Mouse (Mus musculus): ENCODE data around the gene Dtx3l. TPM values are rescaled to one million over a fixed set of nuclear protein-coding genes. Genes with fewer than 3 reads are reported as not detected.

The Dtx3l gene
- polyA plus RNA-seq, 1 experiment from 2014 or later: 4.0 TPM

GRCm38 (mm10) chr16:35939690-35940089 is 739 bp upstream of the Dtx3l start:
- H3K9ac ChIP-seq (ENCODE audit: low read depth, low read length): peak overlapping the region; percentile 83; the same call in 1 of the 2 replicates
- ATAC-seq (replicated peaks; ENCODE audit: insufficient number of reproducible peaks, low FRiP score, low TSS enrichment): peak; percentile 63
- no peaks in the 10 kb centered on the region for H3K27me3 ChIP-seq (ENCODE audit: control insufficient read depth, insufficient read depth, low read length)
- H3K36me3 ChIP-seq (ENCODE audit: control insufficient read depth, insufficient read depth, low read length): no peaks in the 10 kb centered on the region
- H3K4me3 ChIP-seq (ENCODE audit: low read depth, low read length): peak overlapping the region; percentile 75
- H3K4me1 ChIP-seq (ENCODE audit: control insufficient read depth, insufficient read depth, low read length): no peaks in the 10 kb centered on the region
- peak overlapping the region; percentile 87 for H3K4me2 ChIP-seq
- no peak overlapping the region for H3K27ac ChIP-seq (ENCODE audit: low read depth, low read length)
- H3K9me3 ChIP-seq (replicated peaks; ENCODE audit: control insufficient read depth, low read length): no peaks in the 10 kb centered on the region
- WGBS (ENCODE audit: insufficient replicate concordance): 12% methylated on average over 9 of the region's 9 CpGs

- WGBS (ENCODE audit: insufficient replicate concordance): 4% methylated on average over 6 of the region's 6 CpGs
- ATAC-seq (replicated peaks; ENCODE audit: insufficient number of reproducible peaks, low FRiP score, low TSS enrichment): peak; percentile 53; the same call in 1 of the 2 replicates
- Histone ChIP-seq H3K4me1 (ENCODE audit: control insufficient read depth, insufficient read depth, low read length) (no peaks in the 10 kb centered on the region), H3K4me3 (ENCODE audit: low read depth, low read length) (peak overlapping the region; percentile 75), H3K9ac (ENCODE audit: low read depth, low read length) (peak overlapping the region; percentile 83), H3K36me3 (ENCODE audit: control insufficient read depth, insufficient read depth, low read length) (no peaks in the 10 kb centered on the region), H3K9me3 (replicated peaks; ENCODE audit: control insufficient read depth, low read length) (no peaks in the 10 kb centered on the region), H3K4me2 (peak overlapping the region; percentile 87), H3K27me3 (ENCODE audit: control insufficient read depth, insufficient read depth, low read length) (no peaks in the 10 kb centered on the region), H3K27ac (ENCODE audit: low read depth, low read length) (no peak overlapping the region)
Observed at GRCm38 (mm10) chr16:35939261-35939660, 310 bp upstream of the Dtx3l start.

- Histone ChIP-seq H3K4me2 (no peak overlapping the region), H3K27ac (ENCODE audit: low read depth, low read length) (no peak overlapping the region), H3K36me3 (ENCODE audit: control insufficient read depth, insufficient read depth, low read length) (no peaks in the 10 kb centered on the region), H3K4me1 (ENCODE audit: control insufficient read depth, insufficient read depth, low read length) (no peaks in the 10 kb centered on the region), H3K9me3 (replicated peaks; ENCODE audit: control insufficient read depth, low read length) (no peaks in the 10 kb centered on the region), H3K4me3 (ENCODE audit: low read depth, low read length) (no peak overlapping the region), H3K27me3 (ENCODE audit: control insufficient read depth, insufficient read depth, low read length) (no peaks in the 10 kb centered on the region), H3K9ac (ENCODE audit: low read depth, low read length) (no peak overlapping the region)
- 66% methylated on average over 10 of the region's 10 CpGs for WGBS (ENCODE audit: insufficient replicate concordance)
- no peak for ATAC-seq (replicated peaks; ENCODE audit: insufficient number of reproducible peaks, low FRiP score, low TSS enrichment)
Observed at GRCm38 (mm10) chr16:35933181-35933580, 5.8 kb downstream of the Dtx3l start.

- ATAC-seq (replicated peaks; ENCODE audit: insufficient number of reproducible peaks, low FRiP score, low TSS enrichment): no peak
- Histone ChIP-seq H3K4me1 (ENCODE audit: control insufficient read depth, insufficient read depth, low read length) (no peaks in the 10 kb centered on the region), H3K9me3 (replicated peaks; ENCODE audit: control insufficient read depth, low read length) (no peaks in the 10 kb centered on the region), H3K9ac (ENCODE audit: low read depth, low read length) (no peak overlapping the region), H3K36me3 (ENCODE audit: control insufficient read depth, insufficient read depth, low read length) (no peaks in the 10 kb centered on the region), H3K27ac (ENCODE audit: low read depth, low read length) (no peak overlapping the region), H3K4me3 (ENCODE audit: low read depth, low read length) (no peak overlapping the region), H3K4me2 (no peak overlapping the region), H3K27me3 (ENCODE audit: control insufficient read depth, insufficient read depth, low read length) (no peaks in the 10 kb centered on the region)
- WGBS (ENCODE audit: insufficient replicate concordance): 75% methylated on average over 19 of the region's 19 CpGs
Observed at GRCm38 (mm10) chr16:35932179-35933055, 6.5 kb downstream of the Dtx3l start.

GRCm38 (mm10) chr16:35924341-35924740 is 14.6 kb downstream of the Dtx3l start:
- Histone ChIP-seq H3K4me2 (no peak overlapping the region), H3K36me3 (ENCODE audit: control insufficient read depth, insufficient read depth, low read length) (no peaks in the 10 kb centered on the region), H3K4me3 (ENCODE audit: low read depth, low read length) (no peak overlapping the region), H3K9ac (ENCODE audit: low read depth, low read length) (no peak overlapping the region), H3K27me3 (ENCODE audit: control insufficient read depth, insufficient read depth, low read length) (no peaks in the 10 kb centered on the region), H3K9me3 (replicated peaks; ENCODE audit: control insufficient read depth, low read length) (no peaks in the 10 kb centered on the region), H3K27ac (ENCODE audit: low read depth, low read length) (no peak overlapping the region), H3K4me1 (ENCODE audit: control insufficient read depth, insufficient read depth, low read length) (no peaks in the 10 kb centered on the region)
- ATAC-seq (replicated peaks; ENCODE audit: insufficient number of reproducible peaks, low FRiP score, low TSS enrichment): no peak
- 82% methylated on average over 5 of the region's 5 CpGs for WGBS (ENCODE audit: insufficient replicate concordance)

GRCm38 (mm10) chr16:35923546-35924198 is 15.3 kb downstream of the Dtx3l start:
- Histone ChIP-seq H3K4me3 (ENCODE audit: low read depth, low read length) (no peak overlapping the region), H3K4me1 (ENCODE audit: control insufficient read depth, insufficient read depth, low read length) (no peaks in the 10 kb centered on the region), H3K9ac (ENCODE audit: low read depth, low read length) (no peak overlapping the region), H3K36me3 (ENCODE audit: control insufficient read depth, insufficient read depth, low read length) (no peaks in the 10 kb centered on the region), H3K9me3 (replicated peaks; ENCODE audit: control insufficient read depth, low read length) (no peaks in the 10 kb centered on the region), H3K27ac (ENCODE audit: low read depth, low read length) (no peak overlapping the region), H3K27me3 (ENCODE audit: control insufficient read depth, insufficient read depth, low read length) (no peaks in the 10 kb centered on the region), H3K4me2 (no peak overlapping the region)
- WGBS (ENCODE audit: insufficient replicate concordance): 72% methylated on average over 7 of the region's 7 CpGs
- no peak for ATAC-seq (replicated peaks; ENCODE audit: insufficient number of reproducible peaks, low FRiP score, low TSS enrichment)

- no peak overlapping the region for H3K27ac ChIP-seq (ENCODE audit: low read depth, low read length)
Observed at GRCm38 (mm10) chr16:35922301-35922895, 16.6 kb downstream of the Dtx3l start.

GRCm38 (mm10) chr16:35921676-35922235 is 17.2 kb downstream of the Dtx3l start:
- Histone ChIP-seq H3K27ac (ENCODE audit: low read depth, low read length) (no peak overlapping the region), H3K4me3 (ENCODE audit: low read depth, low read length) (no peak overlapping the region), H3K36me3 (ENCODE audit: control insufficient read depth, insufficient read depth, low read length) (no peaks in the 10 kb centered on the region), H3K9ac (ENCODE audit: low read depth, low read length) (no peak overlapping the region), H3K9me3 (replicated peaks; ENCODE audit: control insufficient read depth, low read length) (no peaks in the 10 kb centered on the region), H3K27me3 (ENCODE audit: control insufficient read depth, insufficient read depth, low read length) (no peaks in the 10 kb centered on the region), H3K4me1 (ENCODE audit: control insufficient read depth, insufficient read depth, low read length) (no peaks in the 10 kb centered on the region), H3K4me2 (no peak overlapping the region)
- WGBS (ENCODE audit: insufficient replicate concordance): 75% methylated on average over 2 of the region's 2 CpGs
- ATAC-seq (replicated peaks; ENCODE audit: insufficient number of reproducible peaks, low FRiP score, low TSS enrichment): no peak

More at GRCm38 (mm10) chr16:35922301-35922895, 16.6 kb downstream of the Dtx3l start:
- Histone ChIP-seq H3K9ac (ENCODE audit: low read depth, low read length) (no peak overlapping the region), H3K9me3 (replicated peaks; ENCODE audit: control insufficient read depth, low read length) (no peaks in the 10 kb centered on the region), H3K36me3 (ENCODE audit: control insufficient read depth, insufficient read depth, low read length) (no peaks in the 10 kb centered on the region), H3K4me3 (ENCODE audit: low read depth, low read length) (no peak overlapping the region), H3K4me2 (no peak overlapping the region), H3K4me1 (ENCODE audit: control insufficient read depth, insufficient read depth, low read length) (no peaks in the 10 kb centered on the region), H3K27me3 (ENCODE audit: control insufficient read depth, insufficient read depth, low read length) (no peaks in the 10 kb centered on the region)
- no peak for ATAC-seq (replicated peaks; ENCODE audit: insufficient number of reproducible peaks, low FRiP score, low TSS enrichment)
- 55% methylated on average over 3 of the region's 3 CpGs for WGBS (ENCODE audit: insufficient replicate concordance)

Data from heart, embryonic 11.5 days (tissue).